Mouse (Mus musculus) kidney, adult 2 months (tissue): ENCODE results near the gene Sgtb.

Source experiments
- CTCF ChIP-seq: fragments of 200-500 bp; conservative IDR thresholded peaks from 2 replicates; pipeline ENCODE4 v1.5.1; 2011; ENCODE audit warnings: low read depth, mild to moderate bottlenecking, control low read depth, low read length, moderate library complexity, mixed read lengths; ENCODE audit not compliant: insufficient read depth, insufficient read length
- POLR2A ChIP-seq: fragments of 200-500 bp; IDR thresholded peaks from one replicate; pipeline ENCODE4 v1.6.1; 2011; ENCODE audit warnings: low read depth, low read length, control low read depth

DNA sequence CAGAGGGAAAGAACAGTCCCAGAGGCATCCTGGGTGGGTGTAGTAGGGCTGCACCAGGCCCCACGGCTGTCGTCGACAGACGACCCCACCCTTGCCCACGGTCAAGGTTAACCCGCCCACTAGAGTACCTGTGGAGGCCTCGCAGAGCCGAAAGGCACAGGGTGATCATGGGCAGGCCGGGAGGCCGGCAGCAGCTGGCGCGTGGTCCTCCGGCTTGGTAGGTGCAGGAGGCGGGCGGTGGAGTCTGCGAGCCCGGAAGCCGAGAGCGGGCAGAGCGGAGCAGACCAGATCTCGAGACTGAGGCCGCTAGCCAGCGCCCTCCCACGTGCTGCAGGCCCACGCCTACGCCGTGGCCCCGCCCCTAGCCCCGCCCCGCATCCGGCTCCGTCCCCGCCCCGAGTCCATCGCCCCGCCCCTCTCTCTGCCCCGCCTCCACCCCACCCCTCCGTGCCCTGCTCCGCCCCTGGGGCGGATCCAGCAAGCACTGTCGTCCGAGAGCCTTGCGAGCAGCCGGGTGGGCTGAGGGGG, at the start of gene Sgtb, which contains the start of gene Nln:
- TF ChIP-seq CTCF (no peak), POLR2A (peak; percentile 16)
